Mouse (Mus musculus): ENCODE measurements at regions not wholly inside any gene's neighbourhood (a gene's known extent, or its start where the extent isn't known, plus 50 kb on each side); places are given as distances from the start of the nearest gene placed in this dataset.
A peak's percentile ranks its signal among the peaks of the same experiment; 100 is the strongest.

DNA sequence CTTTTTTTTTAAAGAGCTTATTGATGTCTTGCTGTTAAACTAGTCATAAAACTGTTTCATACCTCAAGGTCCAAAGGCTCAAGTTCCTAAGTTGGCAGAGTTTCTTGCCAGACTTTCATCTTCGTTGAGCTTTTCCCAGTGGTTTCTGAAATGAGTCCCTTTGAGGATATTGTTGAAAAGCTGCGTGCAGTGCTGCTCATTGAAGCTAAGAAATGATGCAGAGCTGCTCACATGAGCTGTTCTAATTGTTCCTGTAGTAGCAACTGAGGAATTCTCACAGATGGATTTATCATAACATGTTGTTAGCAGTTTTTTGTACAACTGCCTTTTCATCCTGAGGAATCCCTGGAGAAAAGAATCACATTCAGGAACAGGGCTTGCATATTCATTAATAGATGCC lies 249.3 kb downstream of the Col11a1 start:
- DNase-seq (ENCODE audit: low read depth, low spot score) = no peak

DNA sequence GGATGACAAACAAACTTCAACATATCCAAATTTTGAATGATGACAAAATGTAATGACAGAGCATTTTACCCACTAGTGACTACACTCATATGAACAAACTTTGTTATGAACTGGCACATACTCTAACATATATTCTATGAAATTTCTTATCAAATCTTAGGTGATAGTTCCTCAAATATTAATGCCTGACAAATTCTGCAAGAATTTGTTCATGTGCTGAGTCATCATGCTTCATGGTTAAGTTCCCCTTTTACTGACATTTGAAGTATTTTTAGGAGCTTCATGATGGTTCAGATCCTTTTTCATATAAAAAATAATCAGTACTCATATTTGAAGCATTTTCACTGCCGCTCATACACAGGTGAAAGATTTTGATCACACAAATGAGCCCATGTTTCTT lies 289.1 kb downstream of the Col11a1 start:
- no peak for DNase-seq (ENCODE audit: low read depth, low spot score)

DNA sequence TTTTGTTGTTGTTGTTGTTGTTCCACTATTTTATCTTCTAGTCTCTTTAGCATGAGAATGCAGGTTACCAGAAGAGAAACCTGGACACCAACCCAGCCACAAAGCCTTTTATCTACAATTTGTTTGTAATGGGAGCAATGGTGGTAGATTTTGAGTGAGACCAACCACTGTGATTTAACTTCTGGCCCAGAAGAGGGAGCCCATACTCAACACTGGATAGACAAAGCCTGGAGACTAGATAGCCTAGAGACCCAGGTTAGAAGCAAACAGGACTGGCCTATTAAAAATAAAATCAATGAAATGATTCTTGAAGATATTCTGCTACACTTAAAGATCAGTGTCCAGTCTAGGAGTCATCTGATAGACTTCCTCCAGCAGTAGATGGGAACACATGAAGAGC lies 304.0 kb downstream of the Col11a1 start:
- no peak for DNase-seq (ENCODE audit: low read depth, low spot score)

DNA sequence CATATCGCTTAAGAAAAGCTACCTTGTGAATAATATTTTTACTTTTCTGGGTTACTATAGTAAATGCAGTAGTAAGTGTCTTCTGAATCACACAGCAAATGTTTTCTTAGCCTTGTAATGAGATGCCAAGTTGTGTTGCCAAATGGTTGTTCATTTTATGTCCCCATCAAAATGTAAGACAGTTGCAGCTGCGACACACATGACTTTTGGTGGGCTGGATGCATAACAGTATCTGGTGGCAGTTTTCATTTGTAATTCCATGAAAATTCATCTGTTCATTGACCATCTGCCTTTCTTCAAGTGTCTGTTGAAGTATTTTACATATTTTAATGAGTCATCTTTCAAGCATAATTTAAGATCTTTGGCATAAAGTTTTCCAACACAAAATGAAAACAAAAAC lies 313.4 kb downstream of the Col11a1 start:
- DNase-seq (ENCODE audit: low read depth, low spot score) = peak; percentile 16

DNA sequence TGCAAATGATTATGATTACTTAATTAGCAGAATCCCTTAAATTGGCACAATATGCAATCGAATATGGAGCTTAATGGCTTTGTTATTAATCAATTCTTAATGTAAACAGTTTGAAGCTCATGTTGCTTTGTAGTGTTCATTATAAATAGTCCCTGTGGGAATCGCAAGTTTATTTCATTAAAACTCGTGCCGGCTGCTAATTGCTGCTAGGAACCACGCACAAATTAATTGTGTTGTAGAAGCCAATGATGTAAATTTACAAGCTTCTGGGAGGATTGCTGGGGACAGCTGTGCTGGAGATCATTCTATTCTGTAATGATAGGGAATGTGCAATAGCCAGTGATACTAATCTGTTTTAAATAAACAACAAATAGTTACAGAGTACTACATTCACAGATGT lies 349.7 kb downstream of the Col11a1 start:
- no peak for DNase-seq (ENCODE audit: low read depth, low spot score)

DNA sequence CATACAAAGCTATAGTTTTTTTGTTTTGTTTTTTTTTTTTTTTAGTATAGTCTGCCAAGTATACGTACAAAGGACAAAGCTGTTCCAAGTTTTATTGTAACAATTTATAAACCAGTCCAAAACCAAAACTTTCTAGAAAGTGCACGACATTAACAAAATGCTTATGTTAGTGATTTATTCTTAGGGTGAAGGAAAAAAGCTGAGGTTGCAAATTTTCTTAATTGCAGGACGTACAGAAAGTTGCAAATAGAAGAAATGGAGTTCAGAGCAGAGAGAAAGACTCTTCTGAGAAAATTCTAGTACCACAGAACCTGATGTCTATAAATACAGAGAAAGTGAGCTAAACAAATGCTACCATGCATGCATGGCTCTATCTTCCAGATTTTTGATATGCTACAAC lies 373.1 kb downstream of the Col11a1 start:
- no peak for DNase-seq (ENCODE audit: low read depth, low spot score)

All from telencephalon, adult 2 months (tissue).